Mouse (Mus musculus) heart, adult 11 months (tissue): ENCODE data around the gene Txn1.

ENCODE experiments used
- DNase-seq: peaks from one replicate; pipeline ENCODE4 v3.0.0; 2022

Gene Txn1

DNA sequence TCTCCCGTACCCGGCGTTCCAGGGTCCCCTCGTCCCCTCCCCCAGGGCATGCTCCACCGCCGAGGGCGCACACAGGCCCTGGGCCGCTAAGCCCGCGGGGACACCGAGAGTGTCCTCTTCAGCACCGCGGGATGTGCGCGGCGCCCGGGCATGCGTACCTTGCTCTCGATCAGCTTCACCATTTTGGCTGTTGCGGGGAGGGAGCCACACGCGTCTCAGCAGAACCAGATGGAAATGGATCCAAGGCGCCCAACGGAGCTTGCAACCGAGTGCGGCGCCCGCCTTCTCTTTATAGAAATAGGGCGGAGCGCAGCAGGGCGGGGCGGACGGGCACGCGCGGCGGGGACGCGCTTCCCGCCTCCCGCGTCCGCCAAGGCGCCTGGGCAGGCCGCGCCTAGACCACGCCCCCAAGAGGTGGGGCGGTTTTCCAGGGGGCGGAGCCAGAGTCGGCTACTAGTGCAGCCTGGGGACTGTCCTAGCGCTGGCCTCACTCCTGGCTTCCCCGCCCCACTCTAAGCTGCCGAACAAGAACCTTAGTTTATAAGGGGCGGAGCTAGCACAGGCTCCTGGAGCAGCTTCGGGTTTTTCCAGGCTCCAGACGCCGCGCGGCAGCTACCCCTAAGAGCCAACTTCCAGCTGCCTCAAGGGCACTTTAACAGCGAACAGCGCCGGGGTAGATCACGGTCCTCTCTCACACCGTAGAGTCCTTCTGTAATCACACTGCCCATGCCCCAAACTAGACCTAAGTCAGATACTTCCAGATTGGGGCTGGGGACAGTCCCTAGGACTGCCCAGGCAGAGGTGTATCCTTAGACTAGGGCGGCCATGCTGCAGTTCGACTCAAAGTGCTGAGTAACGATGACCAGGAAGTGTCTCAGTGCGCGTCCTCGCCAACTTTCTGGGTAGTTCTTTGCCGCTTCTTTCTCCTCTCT, at the start of gene Txn1:
Gene Txn1, minus strand, starts transcription at position 383 of the 932 bp plus-strand sequence.
- peak; percentile 100 for DNase-seq

DNA sequence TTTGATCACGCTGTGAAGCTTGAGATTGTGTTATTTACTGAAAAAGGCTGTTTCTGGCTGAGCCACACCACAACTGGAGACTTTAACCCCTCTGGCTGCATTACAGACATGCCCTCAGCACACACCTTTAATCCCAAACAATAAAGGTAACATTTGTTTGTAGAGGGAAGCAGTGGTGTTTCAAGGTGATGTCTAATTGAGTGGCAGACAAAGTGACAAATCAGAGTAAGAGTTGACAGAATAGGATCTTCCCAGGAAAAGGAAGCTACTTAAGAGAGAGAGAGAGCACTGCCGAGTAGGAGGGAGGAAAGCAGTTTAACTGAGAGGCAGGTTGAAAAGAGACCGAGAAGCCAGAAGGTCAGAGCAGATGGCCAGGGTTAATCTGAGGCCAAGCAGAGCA, 47.3 kb upstream of the Txn1 start:
- no peak for DNase-seq

DNA sequence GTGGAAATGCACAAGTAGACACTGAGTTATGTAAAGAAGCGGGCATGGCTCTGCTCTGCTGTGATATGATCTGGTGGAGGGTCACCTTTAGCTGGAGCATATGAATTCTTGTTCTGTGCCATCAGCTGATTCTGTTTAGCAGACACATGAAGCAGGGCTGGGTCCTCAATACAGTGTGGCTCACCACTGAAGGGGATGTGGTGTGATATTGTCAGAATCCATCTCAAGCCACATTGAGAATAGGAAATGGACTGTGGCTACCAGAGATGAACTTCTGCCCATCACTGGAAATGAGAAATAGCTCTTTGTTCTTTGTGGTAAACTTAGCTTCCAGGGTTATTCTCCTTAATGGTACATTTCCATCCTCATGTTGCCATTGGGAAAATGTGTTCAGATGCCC, 35.2 kb upstream of the Txn1 start:
- no peak for DNase-seq

DNA sequence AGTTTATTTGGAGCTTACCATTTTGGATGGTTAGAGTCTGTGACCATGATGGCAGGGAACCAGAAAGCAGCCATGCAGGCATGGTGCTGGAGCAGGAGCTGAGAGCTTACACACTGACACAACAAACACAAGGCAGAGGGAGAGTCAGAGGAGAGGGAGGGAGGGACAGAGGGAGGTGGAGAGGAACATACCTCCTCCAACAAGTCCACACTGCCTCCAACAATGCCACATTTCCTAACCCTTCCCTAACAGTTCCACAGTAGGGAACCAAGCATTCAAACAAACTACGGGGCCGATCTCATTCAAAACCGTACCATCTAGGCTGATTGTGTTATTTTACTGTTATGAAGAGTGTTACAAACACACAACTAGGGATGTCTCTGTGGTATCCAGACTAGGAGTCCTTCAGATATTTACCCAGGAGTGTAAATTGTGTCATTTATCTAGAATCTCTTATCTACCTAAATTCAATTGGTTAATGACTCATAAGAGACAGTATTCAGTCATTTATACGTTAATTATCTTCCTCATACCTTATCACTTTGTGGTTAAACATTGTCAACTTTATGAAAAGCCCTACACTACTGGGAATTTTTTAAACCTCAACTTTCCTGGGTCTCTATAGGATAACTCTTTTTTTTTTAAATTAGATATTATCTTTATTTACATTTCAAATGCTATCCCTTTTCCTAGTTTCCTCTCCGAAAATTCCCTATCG, 18.3 kb upstream of the Txn1 start:
- no peak for DNase-seq

DNA sequence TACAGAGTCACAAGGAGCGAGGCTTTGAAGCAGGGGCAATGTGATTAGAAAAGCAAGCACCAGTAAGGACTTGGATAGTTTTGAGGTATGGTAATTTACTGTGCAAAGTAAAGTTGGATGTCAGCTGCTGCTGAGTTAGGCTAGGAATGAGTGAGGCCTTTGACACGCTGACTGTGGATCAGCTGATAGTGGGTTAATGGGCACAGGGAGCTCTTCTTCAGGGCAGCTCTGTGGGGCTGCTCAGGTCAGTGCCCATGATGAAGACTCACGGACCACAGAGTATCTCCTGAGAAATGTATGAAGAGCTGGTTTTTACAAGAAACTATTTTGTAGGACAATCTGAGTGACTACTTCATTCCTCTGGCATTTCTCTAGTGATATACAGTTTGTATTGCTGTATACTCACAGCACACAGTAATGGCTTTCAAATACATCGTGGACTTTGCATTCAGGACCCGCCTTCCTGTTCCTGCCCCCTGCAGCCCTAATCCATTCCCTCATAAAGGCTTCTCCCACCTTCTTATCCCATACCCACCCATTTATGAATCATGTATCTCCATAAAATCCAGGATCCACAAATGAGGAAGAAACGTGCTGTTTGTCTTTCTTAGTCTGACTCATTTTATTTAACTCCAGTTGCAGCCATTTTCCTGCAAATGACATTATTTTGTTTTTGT, 17.5 kb upstream of the Txn1 start:
- DNase-seq = no peak

DNA sequence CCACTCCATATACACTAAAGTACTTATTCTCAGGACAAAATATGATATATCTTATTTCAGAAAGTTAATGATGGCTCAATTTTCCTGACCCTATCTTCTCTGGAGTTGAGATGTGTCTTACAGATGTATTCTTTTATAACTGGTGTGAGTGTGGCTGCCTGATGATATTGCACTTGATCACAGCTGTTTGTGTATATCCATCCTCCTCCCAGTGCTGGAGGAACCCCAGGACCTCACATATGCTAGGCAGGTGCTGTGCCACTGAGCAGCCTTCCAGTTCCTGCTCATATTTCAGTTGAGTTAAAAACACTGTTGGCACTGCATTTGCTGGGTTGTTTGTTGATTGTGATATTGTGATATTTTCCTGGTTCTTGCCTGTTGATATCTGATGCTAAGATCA, 14.1 kb upstream of the Txn1 start:
- DNase-seq = no peak

DNA sequence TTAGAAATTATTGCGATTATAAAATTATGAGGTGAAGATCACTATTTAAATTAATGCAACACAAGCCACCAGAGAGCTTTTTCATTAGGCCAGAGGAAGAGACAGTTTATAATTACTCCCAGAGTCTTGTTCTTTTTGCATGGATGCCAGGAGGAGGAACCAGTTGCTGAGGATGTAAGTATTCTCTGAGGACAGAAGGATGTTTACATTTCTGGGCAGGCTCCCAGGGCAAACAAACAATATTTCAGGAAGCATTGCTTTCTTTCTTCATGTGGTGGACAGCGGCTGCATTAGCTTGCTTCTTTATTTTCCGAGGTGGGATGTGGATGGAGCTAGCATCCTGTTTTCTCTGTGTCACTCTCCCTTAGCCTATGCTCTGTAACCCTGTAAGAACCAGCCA, 11.0 kb upstream of the Txn1 start:
- no peak for DNase-seq

DNA sequence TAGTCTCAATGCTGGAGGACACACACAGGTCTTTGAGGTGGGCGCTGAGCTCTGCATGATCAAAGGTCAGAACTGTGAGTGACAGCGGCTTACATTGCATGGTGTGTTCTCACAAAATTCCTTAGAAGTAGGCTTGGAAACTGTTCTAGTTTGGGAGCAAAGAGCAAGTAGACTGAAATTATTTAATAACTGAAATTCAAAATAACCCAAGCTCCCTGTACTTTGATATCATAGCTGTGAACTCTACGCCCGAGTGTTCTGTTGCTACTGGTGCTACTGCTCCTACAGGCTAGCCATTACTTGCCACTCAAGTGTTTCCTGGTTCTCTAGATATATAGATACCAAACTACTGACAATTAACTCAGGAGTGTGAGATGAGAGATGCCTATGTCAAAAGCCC, 9.3 kb upstream of the Txn1 start:
- no peak for DNase-seq

DNA sequence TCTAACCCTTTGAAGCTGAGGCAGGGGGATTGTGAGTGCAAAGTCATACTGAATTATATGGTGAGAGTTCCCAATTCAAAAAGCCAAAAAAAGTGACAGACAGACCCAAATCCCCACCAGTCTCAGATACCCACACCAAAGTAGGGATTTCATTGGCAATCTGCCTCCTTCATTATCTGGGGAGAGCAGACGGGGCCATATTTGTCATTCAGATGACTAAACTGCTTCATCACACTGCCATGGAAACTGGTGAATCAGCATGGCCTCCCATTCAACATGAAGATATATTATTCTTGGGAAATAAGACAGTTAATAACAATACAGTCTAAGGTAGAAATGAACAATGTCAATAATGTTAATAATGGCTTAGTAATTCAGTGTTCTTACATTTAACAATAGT, 7.9 kb upstream of the Txn1 start:
- DNase-seq = no peak

DNA sequence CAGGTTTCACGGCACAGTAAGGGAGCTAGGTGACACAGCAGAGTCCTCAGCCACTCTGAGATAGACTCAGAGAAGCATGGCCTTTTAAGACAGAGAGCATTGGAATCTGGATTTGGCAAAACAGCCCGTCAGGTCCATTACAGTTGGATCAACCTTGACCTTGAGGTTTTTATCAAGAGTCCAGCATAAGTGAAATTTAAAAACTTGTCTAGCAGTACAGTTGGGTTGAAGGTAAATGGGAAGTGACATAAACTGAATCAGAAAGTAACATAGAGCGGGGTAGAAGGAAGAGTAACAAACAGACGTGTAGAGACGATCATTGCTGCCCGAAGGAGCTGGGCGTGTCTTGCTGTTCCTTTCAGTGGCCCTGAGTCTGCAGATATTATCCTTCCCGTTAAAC, 2.8 kb upstream of the Txn1 start:
- no peak for DNase-seq

DNA sequence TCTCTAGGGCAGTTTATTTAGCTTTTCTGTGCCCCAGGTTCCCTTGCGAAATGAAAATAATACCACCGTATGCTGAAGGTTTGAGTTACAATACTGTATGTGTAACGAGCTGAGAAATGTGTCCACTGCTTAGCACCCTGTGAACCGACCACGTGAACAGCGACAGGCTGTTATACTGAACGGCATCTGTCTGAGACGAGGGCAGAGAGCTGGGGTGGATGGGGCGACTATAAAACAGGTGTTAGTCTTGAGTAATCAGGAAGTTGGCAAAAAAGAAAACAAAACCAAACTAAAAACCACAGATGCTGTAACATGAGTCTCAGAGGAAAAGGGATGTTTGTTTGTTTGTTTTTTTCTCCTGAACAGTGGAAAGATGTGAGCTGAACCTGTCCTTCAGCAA, 1.9 kb upstream of the Txn1 start:
- no peak for DNase-seq

DNA sequence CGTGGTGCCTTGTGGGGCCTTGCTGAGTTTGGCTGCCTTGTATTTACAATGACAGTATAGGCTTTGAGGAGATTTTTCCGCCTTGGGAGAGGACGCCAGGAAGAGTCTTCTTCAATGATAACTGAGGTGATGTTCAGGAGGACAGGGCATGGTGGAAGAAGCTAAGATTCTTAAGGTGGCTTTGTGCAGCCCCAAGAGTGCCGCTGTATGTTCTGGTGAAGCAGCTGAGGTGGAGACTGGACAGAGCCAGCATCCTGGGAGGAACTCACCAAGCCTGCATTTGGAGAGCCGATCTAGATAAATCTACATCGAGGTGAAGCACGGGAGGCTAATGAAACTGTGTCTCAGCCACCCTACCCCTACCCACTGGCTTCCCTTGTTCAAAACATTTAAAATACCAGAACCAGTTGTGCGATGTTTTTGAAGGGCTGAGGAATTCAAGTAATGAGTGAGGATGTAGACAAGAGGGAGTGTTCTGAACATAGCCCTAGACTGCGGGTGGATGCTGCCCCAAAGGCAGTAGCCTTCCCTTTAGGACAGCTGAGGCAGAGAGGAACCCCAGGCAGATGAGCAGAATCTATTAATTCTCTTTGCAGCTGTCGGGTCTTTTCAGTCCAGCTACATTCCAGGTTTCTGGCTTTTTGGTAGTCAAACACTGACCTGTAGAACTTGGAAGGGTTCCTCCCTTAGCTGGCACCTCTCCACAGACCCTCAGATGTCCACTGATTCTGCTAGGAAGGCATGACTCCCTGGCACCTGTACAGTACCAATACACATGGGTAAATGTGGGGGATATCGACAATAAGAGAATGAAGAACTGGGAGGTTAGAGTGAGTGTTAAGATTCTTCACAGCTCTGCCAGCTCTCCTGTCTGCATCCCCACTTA, 1.2 kb upstream of the Txn1 start:
- DNase-seq = peak; percentile 90

DNA sequence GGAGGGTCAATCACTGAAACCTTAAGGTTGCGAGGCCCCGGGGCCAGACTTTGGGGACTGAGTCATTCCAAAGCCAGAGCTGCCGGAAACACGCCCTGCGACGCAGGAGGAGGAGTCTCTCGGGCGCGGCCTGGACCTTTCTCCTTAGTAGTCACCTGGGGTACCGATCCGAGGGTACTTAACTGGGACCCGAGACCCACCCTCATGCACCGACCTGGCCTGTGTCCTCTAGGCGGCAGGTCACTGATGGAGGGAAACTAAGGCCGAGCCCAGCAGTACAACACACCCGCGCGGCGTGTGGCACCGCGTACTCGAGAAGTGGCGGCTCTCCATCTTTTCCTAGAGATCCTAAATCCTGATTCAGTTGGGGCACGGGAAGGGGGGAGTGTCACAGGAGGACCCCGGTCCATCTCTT, 660 bp downstream of the Txn1 start:
- peak; percentile 98 for DNase-seq

DNA sequence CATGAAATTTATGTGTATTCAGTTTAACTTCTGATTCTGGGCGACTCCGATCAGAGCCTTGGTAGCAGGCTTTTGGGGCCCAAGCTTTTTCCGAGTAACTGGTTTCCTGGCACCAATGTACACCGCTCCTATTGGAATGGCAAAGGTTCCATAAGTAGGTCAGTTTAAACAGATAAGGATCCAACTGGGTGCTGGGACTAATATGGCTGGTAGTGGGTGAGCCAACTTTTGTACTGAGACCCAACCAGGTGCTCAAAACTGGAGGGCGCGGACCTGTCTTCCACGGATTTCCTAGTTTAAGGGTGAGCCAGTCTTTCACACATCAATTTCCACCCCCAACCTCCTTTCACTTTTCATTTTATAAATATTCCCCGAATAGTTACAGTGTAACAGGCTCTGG, 1.2 kb downstream of the Txn1 start:
- DNase-seq = peak; percentile 91

DNA sequence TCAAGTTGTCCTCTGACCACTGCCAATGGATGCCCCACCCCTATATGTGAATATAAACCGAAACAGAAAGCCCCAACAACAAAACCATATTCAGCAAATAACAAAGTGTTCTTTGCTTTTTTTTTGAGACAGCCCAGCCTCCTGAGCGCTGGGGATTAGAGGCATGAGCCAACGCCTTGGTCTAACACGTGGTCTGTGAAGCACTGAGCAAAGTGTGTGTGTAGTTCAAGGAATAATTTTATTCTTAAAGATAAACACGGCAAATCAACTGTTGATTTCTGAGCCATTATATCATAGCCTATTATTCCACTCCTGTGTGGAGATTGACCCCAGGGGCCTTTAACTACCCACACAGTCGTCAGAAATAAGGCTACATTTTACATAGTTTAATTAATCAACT, 1.6 kb downstream of the Txn1 start:
- DNase-seq = no peak

DNA sequence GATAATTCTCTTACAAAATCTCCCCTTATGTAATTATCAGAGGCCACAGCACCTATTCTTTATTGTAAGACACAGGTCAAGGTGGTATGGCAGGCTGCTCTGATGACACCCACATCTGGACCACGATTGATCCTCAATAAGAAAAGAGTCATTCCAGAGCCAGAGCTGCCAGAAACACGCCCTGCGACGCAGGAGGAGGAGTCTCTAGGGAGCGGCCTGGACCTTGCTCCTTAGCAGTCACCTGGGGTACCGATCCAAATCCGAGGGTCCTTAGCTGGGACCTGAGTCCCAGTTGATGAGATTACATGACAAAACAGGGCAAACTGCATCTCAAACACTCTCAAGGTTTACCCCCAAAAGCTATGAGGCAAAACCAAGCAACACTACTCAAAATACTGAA, 2.4 kb downstream of the Txn1 start:
- DNase-seq = peak; percentile 90

DNA sequence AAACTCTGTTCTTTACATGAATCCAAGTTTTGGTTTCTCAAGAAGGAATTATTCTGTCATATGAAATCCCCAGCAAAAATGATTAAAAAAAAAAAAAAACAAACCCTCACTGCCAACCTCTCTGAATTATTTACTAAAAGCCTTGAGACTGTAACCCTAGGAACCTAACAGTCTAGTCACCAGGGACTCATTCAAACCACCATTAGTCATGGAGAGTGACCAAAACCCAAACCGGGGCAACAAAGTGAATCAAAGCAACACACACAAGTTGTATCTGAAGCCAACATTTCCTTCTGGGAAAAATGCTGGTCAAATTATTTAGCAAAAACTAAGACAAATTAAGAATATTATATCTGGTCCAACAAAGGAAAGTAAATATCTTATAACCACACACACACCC, 3.3 kb downstream of the Txn1 start:
- no peak for DNase-seq

DNA sequence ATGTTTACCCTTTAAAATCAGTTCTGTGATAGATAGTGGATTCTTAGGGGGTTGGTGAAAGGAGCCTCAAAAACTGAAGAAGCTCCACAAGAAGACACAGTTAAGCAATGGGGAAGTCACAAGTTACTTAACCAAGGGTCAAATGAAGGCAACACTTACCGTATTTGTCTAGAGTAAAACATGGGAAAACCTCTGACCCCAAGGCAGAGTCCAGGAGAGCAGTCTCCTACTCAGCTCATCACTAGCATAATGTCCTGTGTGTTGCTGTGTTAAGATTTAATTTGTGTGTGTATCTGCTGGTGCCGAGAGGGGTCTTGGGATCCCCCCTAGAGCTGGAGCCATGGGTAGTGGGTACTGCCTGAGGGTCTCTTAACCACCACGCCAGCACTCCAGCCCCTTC, 3.8 kb downstream of the Txn1 start:
- no peak for DNase-seq

DNA sequence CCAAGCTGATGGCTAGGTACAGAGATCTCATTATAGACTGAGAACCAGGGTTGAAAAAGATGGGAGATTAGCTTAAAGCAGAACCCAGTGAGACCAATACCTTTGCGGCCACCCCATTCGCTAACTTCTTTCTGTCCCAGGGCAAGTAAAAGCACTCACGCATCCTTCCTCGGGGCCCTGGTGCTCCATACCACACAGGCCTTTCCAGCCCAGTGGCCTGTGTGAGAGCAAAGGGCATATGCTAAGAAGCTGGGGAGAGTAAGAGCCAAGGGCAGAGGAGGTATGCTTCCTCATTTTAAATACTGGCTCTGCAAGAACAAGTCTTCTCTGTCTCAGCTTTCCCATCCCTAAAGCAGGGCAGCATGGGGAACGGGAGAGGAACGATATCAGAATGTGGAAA, 6.3 kb downstream of the Txn1 start:
- DNase-seq = peak; percentile 87

DNA sequence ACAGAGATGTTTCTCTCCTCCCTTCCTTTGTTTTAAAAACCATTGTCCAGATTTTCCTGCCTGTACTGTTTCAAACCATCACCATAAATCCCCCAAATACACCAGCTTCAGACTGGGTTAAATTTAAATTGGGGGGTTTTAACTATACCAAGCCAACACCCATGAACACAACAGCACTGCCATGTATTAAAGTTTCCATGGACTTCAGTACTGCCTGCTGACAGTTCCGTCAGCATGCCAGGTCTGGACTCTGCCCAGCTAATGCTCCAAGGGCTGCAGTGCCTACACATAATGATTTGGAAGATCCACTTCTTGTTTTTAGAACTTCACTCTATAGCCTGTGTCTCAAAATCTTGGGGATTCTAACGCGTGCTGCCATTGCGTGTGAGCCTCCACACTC, 8.7 kb downstream of the Txn1 start:
- DNase-seq = no peak

DNA sequence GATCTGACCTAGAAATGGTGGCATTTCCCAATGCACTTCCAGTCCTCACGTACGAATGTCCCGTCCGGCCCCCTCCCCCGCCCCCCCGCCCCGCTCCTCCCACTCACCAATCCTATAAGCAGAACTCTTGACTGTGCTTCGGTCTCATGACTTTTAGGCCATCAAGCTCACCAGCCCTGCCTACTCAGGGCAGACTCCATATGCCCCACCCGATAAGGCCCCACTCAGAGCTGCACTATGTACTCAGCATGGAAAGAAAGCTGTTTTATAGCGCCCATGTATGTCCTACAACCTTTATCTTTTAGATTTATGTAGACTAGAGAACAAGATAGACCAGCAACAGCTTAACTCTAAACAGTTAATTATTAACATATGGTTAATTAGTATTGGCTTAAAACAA, 9.2 kb downstream of the Txn1 start:
- peak; percentile 50 for DNase-seq

DNA sequence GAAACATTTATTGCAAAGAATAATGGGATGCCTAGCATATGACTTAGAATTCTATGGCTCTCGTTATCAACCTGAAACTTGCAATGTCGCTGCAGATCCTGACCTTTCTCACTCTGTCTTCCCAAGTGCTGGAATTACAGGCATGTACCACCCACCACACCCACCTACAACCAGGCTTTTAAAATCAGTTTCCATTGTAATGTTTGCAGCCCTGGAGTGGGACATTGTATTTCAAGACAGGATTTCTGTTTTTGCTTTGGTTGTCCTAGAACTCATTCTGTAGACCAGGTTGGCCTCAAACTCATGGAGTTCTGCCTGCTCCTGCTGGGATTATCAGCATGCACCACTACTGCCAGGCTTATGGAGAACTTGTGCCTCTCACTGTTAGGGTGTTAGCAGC, 13.3 kb downstream of the Txn1 start:
- peak; percentile 40 for DNase-seq

DNA sequence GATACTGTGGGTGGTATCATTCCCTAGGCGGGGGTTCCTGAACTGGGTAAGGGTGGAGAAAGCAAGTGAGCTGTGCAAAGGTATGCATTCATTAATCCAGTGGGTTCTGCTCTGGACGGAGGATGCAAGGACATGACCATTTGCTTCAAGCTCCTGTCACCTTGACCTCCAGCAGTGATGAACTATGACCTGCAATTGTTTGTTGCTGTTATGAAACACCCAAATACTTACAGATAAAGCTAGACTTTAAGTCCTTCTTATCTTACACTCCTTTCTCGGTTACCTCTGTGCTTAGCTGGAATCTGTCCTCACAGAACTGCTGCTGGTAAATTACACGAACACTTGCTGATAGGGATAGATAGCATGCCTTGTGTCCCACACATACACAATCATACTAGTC, 15.6 kb downstream of the Txn1 start:
- peak; percentile 66 for DNase-seq
